Mouse (Mus musculus) ovary, postnatal 36 days (tissue): ENCODE results near the gene Ginm1.

Experiments
- DNase-seq: peaks from one replicate; pipeline ENCODE4 v3.0.0; 2022; ENCODE audit warnings: low spot score, mixed read lengths

Gene Ginm1

DNA sequence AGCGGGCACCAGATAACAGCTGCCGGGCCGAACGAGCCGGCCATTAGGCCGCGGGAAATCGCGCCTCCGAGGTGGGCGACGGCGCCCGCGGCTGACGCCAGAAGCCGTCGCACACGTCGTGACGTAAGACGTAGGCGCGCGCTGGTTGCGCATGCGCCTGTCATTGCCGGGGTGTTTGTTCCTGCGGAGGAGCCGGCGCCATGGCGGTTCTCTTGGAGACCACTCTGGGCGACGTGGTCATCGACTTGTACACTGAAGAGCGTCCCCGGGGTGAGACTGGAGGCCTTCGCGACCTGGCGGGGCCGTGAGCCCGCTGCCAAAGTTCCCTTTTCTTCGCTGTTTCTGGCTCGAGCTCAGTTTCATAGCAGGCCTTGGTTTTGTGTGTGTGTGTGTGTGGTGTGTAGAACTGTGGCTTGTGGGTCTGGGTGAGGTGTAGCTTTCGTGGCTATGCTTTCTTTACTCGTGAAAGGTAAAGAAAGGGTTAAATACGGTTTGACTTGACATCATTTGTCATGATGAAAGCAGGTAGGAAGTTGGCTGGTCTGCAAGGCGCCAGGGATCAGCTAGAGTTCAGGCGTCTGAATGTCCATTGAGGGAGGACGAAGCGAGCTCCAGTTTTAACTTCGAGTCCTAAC lies at the start of gene Ginm1, which contains the start of gene Ppil4:
Ginm1 (minus strand) TSS at position 74 of the 635 bp plus-strand sequence.
Ppil4 (plus strand) TSS at position 141 of the 635 bp plus-strand sequence.
- DNase-seq, result peak; percentile 91

DNA sequence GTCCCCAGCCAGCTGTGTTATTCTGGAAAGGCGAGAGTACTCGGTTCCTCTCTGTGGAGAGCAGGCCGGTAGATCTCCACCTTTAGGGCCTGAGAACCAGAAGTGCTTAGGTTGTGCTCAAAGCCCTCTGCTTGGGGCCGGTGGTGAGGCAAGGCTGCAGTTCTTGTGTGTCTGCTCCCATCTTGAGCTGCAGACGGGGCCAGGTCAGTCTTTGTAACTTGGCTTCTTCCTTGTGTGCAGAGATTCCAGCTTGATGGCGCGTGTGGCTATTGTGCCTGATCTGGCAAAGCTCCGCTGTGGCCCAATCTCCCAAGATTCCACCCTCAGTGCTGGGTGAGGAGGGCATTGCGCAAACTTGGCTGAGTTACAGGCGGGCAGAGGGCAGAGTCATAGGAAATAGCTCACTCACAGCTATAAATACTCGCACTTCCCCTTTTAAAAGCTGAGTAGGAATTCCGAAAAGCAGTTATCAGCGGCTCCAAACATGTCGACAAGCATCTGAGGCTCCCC lies 49.0 kb upstream of the Ginm1 start:
- peak; percentile 65 for DNase-seq

DNA sequence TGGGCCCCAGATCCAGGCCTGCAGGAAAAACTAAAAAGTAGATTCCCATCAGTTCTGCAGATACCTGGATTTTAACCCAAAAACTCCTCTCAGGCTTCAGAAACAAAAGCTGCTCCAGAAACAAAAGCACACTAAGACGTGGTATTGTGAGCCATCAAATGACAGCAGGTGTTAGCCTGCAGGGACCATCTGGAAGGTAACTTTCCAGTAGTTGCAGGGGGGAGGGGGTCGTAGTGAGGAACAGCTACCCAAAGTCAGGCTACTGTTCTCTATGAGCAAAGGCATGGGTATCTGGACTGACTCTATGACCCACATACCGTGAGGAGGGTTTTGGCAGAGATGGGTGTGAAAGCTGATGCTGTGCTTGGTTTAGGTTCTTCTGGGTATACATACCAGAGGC lies 48.2 kb upstream of the Ginm1 start:
- DNase-seq, result no peak

DNA sequence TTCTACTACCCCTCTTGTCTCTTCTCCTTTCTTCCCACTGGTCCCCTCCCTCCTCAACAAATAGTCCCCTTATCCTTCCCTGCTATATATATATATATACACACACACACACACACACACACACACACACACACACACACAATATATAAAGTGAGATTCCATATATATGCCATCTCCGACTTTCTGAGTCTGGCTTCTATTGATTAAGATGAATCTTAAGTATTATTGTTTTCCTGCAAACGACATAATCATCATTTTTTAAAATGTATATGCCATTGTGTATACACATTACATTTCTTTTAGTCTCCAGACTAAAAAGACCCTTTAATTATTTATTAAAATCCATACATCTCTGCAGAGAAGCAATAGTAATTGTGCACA lies 47.7 kb upstream of the Ginm1 start:
- no peak for DNase-seq

DNA sequence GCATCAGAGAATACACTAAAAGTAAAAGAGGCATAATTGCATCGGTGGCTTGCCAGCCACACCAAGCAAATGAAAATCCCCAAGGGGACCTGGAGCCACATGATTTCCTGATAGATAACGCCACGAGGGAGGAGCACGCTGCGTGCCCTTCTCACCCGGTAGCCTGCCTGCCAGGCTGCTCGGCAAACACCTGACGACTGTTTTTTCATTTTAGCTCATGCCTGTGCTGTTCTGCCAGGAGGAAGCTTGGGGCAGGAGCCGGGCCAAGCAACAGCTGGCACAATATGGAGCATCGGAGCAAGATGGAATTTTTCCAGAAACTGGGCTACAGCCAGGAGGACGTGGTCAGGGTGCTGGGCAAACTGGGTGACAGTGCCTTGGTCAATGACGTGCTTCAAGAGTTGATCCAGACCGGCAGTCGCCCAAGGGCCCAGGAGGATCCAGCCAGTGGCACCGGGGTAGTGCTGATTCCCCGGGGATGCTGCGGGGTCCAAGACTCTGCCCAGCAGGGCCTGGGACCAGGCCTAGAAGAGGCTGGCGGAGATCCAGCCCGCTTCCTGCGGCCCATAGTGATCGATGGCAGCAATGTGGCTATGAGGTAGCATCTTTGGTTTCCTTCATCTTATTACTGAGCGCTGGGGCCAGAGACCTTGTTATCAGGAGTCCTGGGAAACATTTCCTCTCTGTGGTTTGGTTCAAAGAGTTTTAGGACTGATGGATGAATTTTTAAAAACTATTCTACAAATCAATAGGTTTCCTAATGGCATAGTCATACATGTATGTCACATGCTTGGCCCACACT lies 47.1 kb upstream of the Ginm1 start:
- peak; percentile 17 for DNase-seq

DNA sequence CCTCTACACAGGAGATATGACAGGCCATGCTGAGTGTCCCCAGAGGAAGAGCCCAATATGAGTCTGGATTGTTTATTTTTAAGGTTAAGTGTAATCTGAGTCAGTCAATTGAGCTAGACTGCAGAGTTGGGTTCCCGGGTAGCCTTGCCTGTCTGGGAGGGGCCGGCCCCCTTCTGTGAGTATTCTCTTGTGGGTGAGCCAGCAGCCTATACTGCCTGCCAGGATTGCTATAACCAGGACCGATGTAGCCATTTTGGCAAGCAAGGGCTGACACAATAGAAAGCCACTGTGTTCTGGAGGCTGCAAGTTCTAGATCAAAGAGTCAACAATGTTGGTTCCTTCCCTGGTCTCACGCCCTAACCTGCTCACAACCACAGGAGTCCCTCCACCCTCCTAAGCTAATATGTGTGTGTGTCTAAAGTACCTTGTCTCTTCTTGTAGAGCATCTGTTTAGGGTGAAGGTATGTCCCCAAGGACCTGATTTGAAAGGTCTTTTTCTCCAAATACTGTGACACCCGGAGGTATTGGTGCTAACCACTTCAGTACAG lies 46.3 kb upstream of the Ginm1 start:
- DNase-seq, result no peak

DNA sequence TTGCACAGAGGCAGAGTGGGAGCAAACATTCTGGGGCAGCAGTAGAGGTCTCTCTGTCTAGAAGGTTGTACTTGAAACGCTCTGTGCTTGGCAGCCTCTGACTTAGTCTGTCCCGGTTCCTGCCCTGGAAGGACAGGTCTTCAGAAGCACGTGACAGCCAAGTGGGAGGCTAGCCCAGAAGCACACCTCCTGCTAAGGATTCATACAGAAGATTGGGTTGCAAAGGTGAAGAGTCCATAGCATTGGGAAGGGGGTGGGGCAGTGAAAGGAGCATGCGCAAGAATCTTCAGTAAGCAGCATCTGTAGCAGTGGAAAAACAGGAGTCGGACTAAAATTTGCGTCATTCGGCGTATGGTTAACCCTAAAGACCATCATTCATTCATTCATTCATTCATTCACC lies 45.4 kb upstream of the Ginm1 start:
- no peak for DNase-seq

DNA sequence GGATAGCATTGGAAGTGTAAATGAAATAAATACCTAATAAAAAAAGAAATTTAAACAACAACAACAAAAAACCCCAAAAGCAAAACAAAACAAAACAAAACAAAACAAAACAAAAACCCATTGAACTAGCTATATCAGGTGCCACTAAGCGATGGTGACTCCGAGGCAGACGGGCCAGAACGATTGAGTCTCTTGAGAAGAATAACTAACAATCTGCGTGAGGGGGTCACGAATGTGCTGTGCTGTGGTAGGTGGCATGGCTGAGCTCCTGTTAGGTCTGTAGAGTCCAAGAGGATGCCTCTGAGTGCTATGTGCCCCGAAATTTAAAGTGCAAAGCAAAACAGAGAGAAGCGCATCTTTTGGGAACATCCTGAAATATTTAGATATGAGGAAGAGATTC lies 44.8 kb upstream of the Ginm1 start:
- DNase-seq, result no peak

DNA sequence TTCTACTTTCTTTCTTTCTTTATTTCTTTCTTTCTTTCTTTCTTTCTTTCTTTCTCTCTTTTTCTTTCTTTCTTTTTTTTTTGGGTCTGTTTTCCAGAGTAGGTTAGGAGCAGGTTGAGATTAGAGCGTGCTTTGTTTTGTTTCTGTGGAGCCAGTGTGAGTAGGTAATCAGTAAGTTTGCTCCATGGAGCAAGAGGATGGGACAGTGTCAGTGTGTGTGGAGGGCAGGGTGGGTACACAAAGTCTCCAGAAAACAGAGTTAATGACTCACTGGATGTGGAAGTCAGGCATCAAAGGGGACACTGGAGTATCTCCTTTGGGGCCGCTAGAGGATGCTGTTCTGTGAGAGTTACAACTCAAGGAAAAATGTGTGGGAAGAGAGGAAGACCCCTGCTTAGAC lies 44.3 kb upstream of the Ginm1 start:
- no peak for DNase-seq

DNA sequence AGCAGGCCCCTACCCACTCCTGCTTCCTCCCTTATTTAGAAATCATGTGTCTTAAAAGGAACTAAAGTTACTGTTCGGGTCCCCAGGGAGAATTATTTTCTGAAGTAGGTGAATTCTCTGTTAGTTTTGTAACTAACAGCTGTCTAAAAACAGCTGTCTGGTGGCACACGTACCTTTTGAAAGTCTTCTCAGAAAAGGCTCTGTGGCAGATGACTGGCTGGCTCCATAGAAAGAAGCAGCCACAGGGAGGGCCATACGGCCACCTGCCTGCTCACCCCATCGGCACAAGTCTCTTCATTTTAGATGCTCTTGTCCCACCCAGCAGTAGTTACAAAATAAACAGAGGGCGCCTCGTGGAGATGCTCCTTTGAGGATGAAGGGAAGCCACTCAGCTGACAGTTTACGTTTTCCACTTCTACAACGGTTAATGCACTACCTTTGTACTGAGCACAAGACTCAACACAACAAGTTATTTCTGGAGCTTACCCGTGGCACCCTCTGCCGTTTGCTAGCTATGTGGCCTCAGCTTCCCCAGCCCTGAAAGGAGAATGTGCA lies 42.1 kb upstream of the Ginm1 start:
- DNase-seq, result no peak

DNA sequence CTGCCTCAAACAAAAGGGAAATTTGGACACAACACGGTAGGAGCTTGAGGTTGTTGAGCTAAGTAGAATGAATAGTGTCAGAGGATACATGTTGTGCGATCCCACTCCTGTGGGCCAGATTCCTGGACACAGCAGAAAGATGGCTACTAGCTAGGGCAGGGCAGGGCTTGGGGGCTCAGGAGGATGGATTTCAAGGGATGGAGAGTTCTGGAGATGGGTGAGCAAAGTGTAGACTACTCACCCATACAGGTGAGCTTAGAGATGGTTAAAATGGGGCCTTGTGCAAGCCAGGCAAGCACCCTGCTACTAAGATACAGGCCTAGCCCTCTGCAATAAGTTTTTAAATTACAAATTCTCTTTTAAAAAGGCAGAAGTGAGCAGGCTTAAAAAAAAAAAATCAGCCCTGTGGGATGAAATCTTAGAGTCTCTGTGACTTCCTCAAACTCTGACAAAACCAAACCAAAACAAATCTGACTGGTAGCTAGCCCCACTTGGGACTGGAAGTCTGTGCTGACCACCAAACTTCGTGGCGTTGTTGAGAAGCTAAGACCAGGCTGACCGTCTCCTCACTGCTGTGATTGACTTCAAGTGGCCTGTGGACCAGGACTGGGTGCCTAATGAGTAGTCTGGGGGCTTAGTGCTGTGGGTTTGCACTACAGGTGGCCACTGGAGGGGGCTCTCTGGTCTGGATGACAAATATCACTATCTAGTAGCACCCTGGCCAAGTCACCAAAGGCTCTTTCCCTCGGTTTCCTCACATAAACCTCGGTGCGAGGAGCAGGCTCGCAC lies 40.9 kb upstream of the Ginm1 start:
- DNase-seq, result no peak

DNA sequence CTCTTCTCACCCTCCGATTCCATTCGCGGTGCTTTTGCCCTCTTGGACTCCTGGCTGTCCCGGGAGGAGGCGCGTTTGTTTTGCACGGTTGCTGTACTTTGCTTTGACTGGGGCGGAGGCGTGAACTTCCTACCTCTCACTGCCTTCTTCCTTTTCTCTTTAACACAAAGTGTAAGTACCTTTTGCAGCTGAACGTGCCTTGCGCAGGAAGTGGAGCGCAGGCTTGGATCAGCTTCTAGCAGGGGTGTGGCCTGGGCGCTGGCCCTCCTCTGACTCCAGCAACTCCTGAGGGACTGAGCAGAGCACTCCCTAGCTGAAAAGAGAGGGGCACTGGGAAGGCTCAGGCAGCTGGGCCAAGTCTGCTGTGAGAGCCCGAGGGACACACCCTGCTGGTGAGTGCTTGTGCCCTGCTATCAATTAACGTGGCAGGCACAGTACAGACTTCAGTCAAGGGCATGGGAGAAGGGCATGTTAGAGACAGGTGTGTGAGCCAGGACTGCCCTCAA lies 39.6 kb upstream of the Ginm1 start, which contains the start of gene Zc3h12d:
Zc3h12d (plus strand) TSS at position 300 of the 506 bp plus-strand sequence.
- DNase-seq, result peak; percentile 34

DNA sequence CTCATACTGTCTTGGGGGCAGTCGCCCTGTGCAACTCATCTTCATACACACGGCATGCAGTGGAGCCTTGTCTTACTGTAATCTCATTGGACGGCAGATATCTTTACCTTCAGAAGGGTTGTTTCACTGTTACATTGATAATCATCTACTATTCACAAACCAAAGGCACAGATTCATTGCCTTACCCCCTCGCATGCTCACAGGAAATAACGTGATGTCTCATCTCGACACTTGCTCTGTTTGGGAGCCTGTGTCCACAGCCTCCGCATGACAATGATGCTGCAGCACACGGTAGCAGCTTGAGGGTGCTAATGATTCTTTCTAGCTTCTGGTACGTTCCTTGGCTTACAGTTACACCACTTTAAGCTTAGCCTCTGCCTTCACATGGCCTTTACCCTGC lies 33.5 kb upstream of the Ginm1 start:
- no peak for DNase-seq

DNA sequence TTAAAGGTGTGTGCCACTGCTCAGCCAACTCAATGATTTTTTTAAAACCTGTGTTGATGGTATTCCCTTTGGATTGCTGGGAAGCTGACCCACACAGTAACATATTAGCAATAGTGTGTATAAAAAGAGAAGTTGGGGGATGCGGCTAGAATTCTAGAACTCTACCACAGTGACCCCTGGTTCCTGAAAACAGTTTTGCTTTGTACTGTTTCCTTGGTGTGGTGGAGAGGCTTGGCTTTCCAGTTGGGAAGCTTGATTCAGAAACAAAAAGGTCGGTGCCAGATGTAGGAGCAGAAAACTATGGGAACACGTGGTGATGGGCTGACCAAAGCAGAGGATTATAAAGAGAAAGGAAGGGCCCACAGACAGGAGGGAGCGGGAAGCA lies 32.6 kb upstream of the Ginm1 start:
- no peak for DNase-seq

DNA sequence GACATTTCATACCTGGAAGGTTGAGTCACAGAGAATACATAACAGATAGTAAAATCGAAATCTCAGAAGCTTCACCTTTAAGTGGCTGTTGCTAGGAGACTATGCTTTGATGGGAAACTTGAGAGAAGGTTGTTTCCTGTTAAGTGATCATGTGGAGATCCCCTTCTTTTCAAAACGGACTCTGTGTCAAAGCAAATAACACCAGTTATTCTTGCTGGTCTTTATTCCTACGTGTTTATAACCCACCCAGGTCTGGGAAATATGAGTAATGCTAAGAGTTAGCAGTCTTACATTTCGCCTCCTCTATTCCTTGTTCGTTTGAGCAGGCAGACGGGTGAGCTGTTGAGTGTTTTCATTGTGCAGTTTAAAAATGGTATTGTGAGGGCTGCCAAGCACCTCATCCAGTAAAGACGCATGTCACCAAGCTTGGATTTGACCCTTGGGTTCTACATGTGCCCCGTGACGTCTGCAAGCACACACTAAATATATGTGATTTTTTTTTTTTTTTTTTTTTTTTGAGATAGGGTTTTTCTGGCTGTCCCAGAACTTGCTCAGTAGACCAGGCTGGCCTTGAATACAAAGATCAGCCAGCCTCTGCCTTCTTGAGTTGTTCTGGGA lies 32.1 kb upstream of the Ginm1 start:
- DNase-seq, result no peak

DNA sequence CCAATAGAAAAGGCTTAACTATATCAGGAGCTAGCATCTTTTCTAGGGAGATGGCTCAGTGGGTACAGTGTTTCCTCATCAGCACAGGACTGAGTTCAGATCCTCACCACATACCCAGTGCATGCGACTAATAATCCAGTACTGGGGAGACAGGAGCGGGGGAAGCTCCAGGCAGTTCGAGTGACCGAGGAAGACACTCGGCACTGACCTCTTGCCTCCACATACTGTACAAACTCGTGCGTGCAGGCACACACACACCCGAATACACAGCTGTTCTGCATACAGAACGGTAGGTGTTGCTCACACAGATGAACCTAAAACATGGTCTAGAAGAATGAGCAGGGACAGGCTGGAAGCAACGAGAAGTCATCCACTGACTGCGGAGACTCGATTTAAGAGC lies 29.4 kb upstream of the Ginm1 start:
- no peak for DNase-seq

DNA sequence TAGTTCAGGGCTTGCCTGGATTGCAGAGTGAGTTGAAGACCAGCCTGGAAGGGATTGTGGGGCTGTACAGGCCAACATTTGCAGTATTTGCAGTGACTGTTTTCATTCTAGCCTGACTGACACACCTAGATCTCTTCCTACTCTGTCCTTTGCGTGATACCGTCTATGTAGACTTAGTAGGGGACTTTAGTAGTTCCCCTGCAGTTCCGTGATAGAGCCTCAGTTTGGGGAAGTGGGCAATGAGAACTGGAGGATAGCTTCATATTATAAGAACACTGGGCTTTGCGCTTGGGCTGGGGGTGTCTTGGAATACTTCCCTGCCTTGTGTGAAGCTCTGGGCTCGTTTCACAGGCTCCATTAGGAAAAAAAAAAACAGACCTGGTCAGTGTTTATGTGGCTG lies 27.5 kb upstream of the Ginm1 start:
- no peak for DNase-seq

DNA sequence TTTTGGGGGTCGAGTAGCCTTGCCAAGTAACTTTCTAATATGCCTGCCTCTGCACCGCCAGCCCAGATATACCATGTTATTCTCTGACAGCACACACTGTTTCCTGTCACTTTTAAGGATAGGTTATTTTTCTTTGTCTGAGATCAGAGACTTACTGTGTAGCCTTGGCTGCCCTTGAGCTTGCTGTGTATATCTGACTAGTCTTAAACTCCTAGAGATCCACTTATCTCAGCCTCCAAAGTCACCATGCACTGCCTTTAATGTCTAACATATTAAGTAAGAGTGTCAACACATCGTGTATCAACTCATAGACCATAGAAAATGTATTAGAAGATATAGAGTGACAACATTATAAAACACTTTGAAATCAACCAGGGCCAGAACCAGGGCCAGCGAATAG lies 27.0 kb upstream of the Ginm1 start:
- no peak for DNase-seq

DNA sequence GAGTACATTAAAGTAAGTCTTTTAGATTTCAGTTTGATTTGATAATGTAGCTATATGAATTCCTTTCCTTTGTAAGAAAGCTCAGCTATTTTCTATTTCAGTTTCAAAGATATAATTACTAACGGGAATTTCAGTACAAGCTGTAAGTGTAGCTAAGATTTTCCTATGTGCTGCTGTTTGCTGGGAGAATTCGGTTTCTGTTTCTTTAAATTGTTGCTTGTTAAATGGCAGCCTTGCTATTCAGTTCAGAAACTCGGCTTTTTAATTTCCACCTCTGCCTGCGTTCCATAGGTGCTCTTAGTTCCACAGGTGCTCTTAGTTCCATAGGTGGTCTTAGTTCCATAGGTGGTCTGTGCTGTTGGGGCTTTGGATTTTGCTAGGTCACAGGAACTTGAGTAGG lies 26.5 kb upstream of the Ginm1 start:
- no peak for DNase-seq

DNA sequence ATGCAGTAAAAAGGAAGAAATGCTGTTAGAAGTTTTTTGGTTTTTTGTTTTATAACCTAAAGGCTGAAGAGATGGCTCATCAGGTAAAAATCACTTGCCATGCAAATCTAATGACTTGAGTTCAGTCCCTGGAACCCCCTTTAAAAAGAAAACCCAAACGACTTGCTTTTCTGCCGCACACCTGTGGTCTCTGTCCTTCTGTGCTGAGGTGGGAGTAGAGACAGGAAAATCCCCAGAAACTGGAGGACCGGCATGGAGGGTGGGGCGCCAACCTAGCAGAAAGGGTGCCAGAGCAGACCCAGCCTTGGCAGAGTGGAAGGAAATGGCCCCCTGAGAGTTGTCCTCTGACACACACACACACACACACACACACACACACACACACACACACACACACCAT lies 26.1 kb upstream of the Ginm1 start:
- no peak for DNase-seq

DNA sequence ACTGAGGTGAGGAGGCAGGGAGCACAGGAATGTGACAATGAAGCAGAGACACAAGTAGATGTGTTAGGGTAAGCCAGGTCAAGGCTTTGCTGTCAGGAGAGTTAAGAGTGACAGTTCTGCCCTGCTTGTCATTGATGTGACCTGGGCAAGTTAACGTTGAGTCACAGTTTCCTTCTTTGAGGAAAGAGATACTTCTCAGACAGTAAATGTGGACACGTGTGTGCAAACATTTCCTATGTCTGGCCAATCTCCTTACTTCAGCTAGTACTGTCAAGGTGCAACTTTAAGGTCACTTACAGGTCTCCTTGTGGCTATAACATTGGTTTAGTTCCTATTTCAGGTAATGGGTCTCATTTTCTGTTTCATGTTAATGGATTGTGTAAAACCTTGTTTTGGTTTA lies 23.9 kb upstream of the Ginm1 start:
- no peak for DNase-seq
